In the genomic region with DNA sequence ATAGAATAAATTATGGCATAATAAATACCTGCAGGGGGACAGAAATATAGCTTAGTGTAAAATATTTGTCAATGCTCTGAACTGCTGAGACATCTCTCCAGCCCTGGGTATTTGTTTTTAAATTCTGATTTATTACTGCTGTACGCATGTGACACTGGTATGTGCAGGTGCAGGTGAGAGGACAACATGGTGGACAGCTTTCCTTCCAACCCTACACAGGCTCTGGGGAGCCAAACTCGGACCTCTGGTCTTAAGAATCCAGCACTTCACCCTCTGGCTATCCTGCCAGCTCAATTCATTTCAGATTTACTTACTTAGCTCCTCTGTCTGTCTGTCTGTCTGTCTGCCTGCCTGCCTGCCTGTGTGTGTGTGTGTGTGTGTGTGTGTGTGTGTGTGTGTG, we compare ENCODE assay signal across 28 mouse cellular contexts.
"Had no signal": no experiment of that assay in that cellular context is flagged by ENCODE, and none has a peak within 500 bp of the region (broad histone marks: within the 10 kb centered on the region; RNA-seq: fewer than 3 reads in every experiment).

No protein-coding gene starts in this region.

- ATAC-seq: forebrain, embryonic 13.5 days; forebrain, embryonic 14.5 days; forebrain, embryonic 15.5 days; forebrain, embryonic 16.5 days; forebrain, postnatal 0 days had no signal

- H3K4me2 ChIP-seq: embryonic facial prominence, embryonic 12.5 days; embryonic facial prominence, embryonic 13.5 days; embryonic facial prominence, embryonic 15.5 days; forebrain, embryonic 12.5 days; forebrain, embryonic 13.5 days; forebrain, embryonic 15.5 days had no signal

- DNase-seq: cerebellum, adult 2 months; cerebellum, adult 8-10 months; cerebellum, adult 9-10 months; cerebellum, adult 9-11 months; cerebellum, postnatal 10 days; cerebellum, postnatal 14 days; cerebellum, postnatal 25 days; cerebellum, postnatal 36 days; embryo, embryonic 11 days; forebrain, postnatal 0 days; gastrocnemius, adult 2 months; gastrocnemius, postnatal 10 days; gastrocnemius, postnatal 14 days; gastrocnemius, postnatal 25 days; gastrocnemius, postnatal 36 days; heart, adult 18-20 months; heart, adult 2 months had no signal

- H3K9ac ChIP-seq: embryonic facial prominence, embryonic 12.5 days; embryonic facial prominence, embryonic 13.5 days; embryonic facial prominence, embryonic 15.5 days; forebrain, embryonic 12.5 days; forebrain, embryonic 13.5 days; forebrain, embryonic 15.5 days; forebrain, postnatal 0 days had no signal

- H3K9me3 ChIP-seq: embryonic facial prominence, embryonic 10.5 days; embryonic facial prominence, embryonic 12.5 days; embryonic facial prominence, embryonic 13.5 days; embryonic facial prominence, embryonic 15.5 days; forebrain, embryonic 10.5 days; forebrain, embryonic 12.5 days; forebrain, embryonic 13.5 days; forebrain, embryonic 15.5 days had no signal

- H3K27ac ChIP-seq: embryonic facial prominence, embryonic 10.5 days; embryonic facial prominence, embryonic 12.5 days; embryonic facial prominence, embryonic 13.5 days; embryonic facial prominence, embryonic 15.5 days; forebrain, embryonic 10.5 days; forebrain, embryonic 12.5 days; forebrain, embryonic 13.5 days; forebrain, embryonic 15.5 days; gastrocnemius, adult 2 months; heart, adult 2 months had no signal

- H3K27me3 ChIP-seq: embryonic facial prominence, embryonic 12.5 days; embryonic facial prominence, embryonic 13.5 days; embryonic facial prominence, embryonic 15.5 days; forebrain, embryonic 12.5 days; forebrain, embryonic 13.5 days; forebrain, embryonic 15.5 days had no signal

- H3K4me1 ChIP-seq: embryonic facial prominence, embryonic 10.5 days; embryonic facial prominence, embryonic 12.5 days; embryonic facial prominence, embryonic 13.5 days; embryonic facial prominence, embryonic 15.5 days; forebrain, embryonic 10.5 days; forebrain, embryonic 12.5 days; forebrain, embryonic 13.5 days; forebrain, embryonic 15.5 days had no signal

- H3K4me3 ChIP-seq: embryonic facial prominence, embryonic 10.5 days; embryonic facial prominence, embryonic 12.5 days; embryonic facial prominence, embryonic 13.5 days; embryonic facial prominence, embryonic 15.5 days; erythroblast, embryonic 14.5 days; forebrain, embryonic 10.5 days; forebrain, embryonic 12.5 days; forebrain, embryonic 13.5 days; forebrain, embryonic 15.5 days; gastrocnemius, adult 2 months; heart, adult 2 months had no signal
